Mouse (Mus musculus) T-helper 17 cell (primary cell): ENCODE results near the gene Upk3bl.
"Not testable (repeated sequence)": the region's sequence is repeated elsewhere in the genome, so short reads cannot be mapped to it uniquely, and the experiment has no call there.

Experiments
- in situ Hi-C, 2 experiments: fragments of 300-600 bp; cut with MboI, MseI; formaldehyde crosslinking; loops; 1 replicate in 1 of 2; 2 replicates in 1 of 2; pipeline ENCODE4 v1.15.1; 2025; ENCODE audit warnings: high pct_unique_total_duplicates in 2 of 2

Gene Upk3bl

DNA sequence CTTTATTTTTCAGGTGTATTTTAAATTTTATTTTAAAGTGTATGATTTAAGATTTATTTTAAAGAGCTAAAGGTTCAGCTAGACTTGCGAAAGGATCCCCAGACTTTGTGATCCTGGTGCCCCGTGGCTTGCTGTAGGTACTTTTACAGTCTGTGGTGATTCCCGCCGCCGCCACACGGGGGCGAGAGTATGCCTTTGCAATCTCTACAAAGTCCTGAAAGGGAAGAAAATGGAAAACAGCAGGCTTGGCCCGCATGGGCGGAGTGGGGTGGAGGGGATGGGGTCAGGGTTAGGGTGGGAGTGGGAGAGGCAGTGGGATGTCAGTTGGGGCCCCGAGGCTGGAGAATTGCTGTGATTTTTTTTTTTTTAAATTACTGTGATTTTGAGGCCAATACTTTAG, 8.3 kb upstream of the Upk3bl start:
- in situ Hi-C loops = no loop called here

DNA sequence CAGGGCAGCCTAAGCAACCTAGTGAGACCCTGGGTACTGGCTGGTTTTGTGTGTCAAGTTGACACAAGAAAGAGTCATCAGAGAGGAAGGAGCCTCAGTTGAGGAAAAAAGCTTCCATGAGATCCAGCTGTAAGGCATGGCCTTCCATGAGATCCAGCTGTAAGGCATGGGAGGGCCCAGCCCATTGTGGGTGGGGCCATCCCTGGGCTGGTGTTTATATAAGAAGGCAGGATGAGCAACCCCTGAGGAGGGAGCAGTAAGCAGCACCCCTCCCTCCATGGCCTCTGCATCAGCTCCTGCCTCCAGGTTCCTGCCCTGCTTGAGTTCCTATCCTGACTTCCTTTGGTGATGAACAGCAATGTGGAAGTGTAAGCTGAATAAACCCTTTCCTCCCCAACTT, 5.8 kb upstream of the Upk3bl start:
- in situ Hi-C loops = not testable (repeated sequence)

DNA sequence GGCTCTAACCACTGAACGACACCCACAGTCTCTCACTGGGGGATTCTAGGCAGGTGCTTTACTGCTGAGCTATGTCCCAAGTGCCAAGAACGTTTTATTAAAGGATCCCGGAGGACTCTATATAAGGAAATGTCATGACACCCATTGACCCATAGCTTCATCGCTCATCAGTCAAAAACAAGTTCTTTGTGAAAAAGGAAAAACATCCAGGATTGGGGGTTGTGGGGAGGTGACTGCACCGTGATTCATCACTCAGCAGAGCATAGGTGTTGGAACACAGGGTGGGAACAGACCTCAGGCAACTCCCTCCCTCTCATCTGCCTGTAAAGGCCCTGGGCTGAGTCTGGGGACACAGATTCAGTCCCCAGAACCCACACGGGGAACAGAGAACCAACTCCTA, 4.4 kb upstream of the Upk3bl start:
- in situ Hi-C loops = no loop called here

DNA sequence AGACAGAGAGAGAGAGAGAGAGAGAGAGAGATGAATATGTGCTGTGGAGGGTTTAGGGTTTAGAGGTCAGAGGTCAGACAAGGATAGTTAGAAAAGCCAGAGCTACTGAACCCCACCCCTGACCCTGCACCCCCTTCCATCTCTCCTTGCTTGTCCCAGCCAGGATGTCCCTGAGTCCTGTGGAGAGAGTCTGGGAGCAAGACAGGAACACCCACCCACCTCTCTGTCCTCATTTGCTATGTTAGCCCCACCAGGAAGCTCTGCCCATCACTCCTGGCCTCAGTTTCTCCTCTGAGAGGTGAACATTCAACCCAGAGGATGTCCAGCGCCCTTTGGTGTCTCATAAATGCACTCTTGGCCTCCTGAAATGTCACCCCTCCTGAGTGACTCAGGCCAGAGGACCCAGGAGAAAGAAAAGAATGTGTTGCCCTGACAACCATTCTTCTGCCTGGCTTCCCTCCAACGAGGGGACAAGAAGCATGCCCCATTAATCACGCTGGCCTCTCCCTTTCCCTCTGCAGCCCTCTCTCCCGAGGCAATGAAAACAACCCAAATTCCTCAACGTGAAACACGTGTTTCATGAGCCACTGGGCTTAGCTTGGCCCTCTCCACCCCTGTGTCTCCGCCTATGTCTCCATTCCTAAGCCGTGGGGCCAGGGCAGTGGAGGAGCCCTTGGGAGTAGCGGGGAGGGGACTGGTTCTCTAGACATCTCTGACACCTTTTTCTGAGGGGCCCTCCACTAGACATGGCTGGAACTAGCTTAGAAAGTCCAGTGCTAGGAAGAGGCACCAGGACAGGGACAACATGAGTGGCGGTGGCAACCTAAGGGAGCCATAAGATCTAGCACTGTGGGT, 2.8 kb upstream of the Upk3bl start:
- in situ Hi-C loops = no loop called here

DNA sequence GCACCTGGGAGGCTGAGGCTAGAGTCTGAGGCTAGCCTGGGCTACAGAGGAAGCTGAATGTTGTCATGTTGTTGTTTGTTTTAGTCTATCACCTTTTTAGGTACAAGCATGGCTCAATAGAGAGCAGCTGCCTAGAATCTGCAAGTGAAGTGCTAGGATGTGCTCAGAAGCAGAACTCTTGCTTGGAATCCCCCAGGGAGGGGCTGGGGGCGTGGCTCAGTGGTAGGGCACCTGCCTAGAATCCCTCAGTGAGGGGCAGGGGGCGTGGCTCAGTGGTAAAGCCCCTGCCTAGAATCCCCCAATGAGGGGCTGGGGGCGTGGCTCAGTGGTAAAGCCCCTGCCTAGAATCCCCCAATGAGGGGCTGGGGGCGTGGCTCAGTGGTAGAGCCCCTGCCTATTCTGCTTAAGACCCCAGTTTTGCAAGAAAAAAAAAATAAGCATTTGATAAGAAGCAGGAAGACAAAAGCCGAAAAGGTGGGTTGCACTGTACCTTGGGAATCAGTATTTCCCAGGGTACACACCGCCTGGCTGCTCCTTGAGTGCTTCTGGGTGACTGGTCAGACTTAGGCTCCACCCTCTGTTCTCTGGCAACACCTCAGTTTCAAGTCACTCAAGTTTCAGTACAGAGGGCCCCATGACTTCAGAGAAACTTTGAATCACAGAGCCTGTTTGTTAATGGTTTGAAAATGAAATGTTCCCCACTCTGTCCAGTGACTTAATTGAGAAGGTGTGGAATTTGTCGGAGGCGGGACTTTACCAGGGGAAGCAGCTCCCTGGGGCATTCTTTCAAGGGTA, 1.2 kb upstream of the Upk3bl start:
- in situ Hi-C loops = no loop called here

DNA sequence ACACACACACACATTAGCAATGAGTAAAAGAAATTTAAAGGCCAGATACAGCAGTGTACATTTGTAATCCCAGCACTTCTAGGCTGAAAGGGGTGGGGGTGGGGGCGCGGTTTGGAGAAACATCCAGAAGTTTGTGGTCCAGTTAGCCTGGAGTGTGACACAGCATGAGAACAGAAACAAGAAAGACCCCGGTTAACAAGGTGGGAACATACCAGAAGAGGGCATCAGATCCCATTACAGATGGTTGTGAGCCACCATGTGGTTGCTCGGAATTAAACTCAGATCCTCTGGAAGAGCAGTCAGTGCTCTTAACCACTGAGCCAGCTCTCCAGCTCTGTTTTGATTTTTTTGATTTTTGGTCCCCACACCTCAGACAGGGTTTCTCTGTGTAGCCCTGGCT, 1.8 kb downstream of the Upk3bl start:
- in situ Hi-C loops = no loop called here

DNA sequence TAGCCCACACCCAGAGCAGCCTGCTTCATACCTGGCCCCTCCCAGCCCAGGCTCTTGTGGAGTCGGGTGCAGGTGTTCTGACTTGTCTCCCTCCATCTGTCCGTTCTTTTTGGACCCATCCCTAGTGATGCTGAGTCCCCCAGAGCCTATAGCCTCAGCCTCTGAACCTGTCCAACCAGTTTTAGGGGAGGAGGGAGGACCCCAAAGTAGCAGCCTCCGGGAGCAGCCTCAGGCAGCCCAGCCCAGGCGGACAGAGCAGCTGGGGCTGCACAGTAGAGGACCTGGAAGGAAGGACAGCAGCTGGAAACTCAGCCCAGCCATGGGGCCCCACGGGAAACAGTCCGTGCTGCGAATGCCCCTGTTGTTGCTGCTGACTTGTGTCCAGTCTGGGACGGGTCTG, 2.8 kb downstream of the Upk3bl start:
- in situ Hi-C loops = no loop called here

DNA sequence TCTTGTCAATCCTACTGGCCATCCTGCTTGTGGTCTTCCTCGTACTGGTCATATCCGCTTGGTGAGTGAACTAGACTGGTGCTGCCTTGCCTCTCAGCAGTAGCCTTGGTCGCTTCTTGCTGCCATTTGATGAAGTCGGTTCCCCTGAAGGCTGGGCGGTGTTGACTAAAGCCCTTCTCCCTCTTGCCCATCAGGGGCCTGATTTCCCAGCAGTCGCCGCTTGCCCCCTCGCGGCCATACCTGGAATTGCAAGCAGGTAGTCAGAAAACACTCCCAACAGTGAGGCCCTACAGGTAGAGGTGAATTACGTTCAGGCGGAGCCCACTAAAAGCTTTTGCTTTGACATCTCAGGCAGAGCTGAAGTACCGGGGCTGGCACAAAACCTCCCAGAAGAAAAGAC, 7.3 kb downstream of the Upk3bl start:
- in situ Hi-C loops = loop anchor here in 1 of 2 experiments (5.0 kb wide), 1 partner anchor 84 kb away; no protein-coding TSS in a partner anchor

DNA sequence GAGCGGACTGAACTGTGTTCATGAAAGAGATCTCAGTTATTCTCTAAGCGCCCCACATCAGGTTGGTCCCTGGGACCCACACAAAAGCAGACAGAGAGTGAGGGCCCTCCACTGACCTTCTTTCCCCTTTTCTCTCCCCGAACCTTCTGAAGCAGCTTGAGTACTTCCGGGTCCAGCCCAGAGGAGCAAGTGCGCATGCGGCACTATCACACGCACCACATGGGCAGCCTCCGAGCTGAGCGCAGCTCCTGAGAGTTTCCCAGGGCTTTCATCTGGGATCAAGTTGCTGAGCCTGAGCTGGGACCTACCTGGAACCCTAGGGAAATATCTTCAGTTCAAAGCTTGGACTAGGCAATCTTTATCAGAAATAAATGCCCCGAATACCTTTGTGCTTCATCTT, 9.6 kb downstream of the Upk3bl start:
- in situ Hi-C loops = loop anchor here in 1 of 2 experiments (5.0 kb wide), 1 partner anchor 87 kb away; no protein-coding TSS in a partner anchor

DNA sequence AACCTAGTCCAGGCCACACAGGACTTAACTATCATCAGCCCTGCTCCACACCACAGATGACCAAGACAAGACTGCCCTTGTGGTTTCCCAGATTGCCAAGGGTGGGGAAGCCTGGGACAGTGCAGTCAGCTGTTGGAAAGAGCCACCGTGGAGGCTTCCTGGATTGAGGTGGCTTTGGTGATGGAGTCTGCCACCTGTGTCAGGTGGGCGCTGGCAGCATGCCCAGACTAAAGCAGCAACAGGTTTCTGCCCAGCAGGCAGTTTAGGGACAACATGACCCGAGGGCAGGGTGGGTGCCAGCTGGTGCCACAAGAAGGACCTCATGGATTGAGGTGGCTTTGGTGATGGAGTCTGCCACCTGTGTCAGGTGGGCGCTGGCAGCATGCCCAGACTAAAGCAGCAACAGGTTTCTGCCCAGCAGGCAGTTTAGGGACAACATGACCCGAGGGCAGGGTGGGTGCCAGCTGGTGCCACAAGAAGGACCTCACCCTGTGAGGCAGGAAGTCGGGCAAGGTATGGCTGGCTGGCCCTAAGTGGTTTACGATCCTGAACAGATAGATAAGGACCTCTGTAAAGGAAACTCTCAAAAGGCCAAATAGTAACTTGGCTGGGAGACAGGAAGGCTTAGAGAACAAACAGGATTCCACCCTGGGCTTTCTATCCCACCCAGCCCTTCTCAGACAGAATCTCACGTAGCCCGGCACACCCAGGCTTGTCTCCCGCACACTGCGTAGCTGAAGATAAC, 12.3 kb downstream of the Upk3bl start:
- in situ Hi-C loops = not testable (repeated sequence)

DNA sequence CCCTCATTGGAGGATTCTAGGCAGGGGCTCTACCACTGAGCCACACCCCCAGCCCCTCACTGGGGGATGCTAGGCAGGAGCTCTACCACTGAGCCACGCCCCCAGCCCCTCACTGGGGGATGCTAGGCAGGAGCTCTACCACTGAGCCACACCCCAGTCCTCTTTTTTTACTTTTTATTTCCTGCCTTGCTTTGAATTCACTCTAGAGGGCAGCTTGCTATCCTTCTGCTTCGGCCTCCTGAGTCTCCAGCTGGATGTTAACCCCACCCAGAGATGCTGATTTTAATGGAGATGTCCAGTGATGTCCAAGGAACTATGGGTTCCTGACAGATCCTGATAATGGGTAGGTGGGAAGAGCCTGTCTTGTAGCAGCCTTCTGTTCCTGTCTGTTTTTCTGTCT, 15.1 kb downstream of the Upk3bl start:
- in situ Hi-C loops = no loop called here

DNA sequence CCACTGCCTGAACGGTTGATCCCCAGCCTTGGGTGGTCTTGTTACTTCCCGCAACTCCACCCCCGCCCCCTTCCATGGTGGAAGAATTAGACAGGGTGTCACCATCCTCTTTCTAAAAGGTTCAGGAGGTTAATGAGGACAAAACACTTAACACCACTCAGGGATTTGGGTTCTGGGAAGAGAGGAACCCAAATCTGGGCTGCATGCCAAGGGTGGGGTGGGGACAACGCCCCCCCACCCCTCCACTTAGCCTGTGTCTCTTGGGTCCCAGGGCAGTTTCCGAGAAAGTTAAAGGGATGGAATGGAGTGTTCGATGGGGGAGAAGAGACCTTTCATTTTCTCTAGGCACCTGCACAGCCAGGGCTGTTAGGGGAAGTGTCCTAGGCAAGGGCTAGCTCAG, 18.8 kb downstream of the Upk3bl start:
- in situ Hi-C loops = no loop called here

DNA sequence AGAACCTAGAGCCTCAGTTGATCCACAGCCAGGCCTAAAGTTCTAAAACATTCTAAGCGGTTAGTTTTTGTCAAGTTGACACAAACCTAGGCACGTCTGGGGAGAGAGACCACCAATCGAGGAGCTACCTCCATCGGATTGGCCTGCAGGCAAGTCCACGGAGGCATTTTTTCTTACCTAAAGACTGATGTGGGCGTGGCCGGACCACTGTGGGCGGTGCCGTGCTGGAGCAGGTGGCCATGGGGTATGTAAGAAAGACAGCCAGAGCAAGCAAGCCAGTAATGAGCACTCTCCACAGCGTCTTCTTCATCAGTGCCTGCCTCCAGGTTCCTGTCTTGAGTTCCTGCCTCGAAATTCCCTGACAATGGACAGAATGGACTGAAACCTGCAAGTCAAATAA, 19.2 kb downstream of the Upk3bl start:
- in situ Hi-C loops = no loop called here

DNA sequence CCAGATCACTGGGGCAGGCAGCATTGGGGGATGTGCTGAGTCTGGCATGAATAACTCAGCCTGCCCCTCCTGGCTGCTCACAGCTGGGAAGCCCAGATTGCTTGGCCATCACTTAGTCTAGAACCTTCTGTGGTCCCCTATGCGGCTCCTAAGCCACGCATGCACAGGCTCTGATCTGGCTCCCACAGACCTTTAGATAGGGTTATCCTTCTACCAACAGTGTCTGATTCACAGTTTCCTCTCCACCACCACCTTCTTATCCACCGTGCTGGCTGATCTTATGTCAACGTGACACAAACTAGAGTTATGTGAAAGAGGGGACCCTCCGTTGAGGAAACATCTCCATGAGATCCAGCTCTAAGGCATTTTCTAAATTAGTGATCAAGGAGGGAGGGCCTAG, 20.8 kb downstream of the Upk3bl start:
- in situ Hi-C loops = no loop called here

DNA sequence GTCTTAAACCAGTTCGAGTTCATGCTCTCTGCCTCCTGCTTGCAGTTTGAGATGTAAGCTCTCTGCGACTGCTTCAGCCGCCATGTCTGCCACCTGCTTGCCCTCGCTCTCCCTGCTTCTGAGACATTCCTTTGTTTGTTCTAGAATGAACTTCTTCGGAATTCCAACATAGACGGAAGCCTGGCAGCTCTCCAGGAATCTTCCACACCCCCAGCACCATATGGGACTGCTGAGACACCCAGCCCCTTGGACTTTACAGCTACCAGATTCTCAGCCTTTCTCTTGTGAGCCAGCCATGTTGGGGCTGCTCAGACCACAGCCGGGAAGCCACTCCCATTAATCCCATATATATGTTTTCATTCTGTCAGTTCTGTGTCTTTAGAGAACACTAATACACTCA, 22.0 kb downstream of the Upk3bl start:
- in situ Hi-C loops = no loop called here

DNA sequence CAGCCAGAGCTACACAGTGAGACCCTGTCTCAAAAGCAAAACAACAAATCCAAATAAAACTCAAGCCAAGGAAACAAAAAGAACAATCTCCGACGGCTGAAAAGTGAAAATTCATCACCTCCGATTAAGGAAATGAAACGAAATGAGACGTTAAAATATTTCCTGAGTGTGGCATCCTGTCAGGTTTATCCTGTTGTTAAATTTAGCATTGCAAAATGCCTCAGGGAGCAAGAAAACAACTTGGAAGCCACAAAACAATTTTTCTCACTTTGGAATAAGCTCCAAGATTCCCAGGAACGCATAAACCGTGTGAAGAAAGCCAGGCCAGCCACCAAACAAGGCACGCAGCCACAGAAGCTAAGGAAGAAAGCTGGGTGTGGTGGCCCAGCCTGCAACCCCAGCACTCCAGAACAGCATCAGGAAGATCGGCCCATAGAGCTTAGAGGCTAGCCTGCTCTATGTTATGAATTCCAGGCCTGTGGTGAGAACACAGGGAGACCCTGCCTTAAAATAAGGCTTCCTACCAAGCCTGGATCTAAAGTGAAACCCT, 22.8 kb downstream of the Upk3bl start:
- in situ Hi-C loops = no loop called here

DNA sequence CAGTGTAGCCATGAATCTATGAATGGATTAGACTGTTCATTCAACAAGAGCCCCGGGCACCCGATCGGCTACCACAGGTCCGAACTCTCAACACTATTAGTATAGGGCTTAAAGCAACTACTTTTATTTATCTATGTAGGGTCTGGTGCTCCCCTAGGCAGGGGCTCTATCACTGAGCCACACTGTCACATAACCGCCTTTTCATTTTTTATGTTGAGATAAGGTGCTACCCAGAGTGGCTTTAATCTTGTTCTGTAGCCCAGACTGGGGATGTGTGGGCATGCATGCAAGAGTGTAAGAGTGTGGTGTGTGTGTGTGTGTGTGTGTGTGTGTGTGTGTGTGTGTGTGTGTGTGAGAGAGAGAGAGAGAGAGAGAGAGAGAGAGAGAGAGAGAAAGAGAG, 23.8 kb downstream of the Upk3bl start:
- in situ Hi-C loops = no loop called here

DNA sequence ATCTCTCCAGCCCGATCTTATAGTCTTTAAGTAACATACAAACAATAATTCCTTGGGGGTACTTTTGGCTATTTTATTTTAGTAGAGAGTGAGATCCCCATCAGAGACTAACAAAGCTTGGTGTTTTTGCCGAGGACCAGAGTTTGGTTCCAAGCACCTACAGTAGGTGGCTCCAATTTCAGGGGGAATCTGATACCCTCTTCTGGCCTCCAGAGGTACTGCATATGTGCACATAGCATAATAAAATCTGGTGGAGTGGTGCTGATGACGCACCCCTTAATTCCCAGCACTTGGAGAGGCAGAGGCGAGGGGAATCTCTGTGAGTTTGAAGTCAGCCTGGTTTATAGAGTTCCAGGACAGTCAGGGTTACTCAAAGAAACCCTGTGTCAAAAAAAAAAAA, 28.1 kb downstream of the Upk3bl start:
- in situ Hi-C loops = no loop called here

DNA sequence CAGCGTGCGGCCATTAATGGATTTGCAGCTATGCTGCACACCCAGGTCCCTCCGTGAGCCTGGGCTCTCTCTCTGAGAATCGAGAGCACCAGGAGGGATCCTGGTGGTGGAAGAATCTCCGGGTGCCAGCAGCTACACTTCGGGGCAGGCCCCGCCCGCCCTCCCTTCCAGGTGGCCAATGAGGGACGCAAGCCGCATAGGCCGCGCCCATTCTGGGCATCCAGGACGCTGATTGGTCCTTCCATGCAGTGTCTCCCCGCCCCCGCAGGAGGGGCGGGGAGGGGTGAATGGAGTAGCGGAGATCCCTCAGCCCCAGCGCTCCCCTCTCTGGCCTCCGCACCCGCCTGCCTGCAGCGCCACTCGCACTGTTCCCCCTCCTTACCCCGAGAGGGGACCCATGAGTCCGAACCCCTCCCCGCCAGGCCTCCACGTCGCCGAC, 29.4 kb downstream of the Upk3bl start, which contains the start of gene Rasa4:
Gene Rasa4 (plus strand): TSS at position 248 of the 439 bp plus-strand sequence.
- in situ Hi-C loops = no loop called here

DNA sequence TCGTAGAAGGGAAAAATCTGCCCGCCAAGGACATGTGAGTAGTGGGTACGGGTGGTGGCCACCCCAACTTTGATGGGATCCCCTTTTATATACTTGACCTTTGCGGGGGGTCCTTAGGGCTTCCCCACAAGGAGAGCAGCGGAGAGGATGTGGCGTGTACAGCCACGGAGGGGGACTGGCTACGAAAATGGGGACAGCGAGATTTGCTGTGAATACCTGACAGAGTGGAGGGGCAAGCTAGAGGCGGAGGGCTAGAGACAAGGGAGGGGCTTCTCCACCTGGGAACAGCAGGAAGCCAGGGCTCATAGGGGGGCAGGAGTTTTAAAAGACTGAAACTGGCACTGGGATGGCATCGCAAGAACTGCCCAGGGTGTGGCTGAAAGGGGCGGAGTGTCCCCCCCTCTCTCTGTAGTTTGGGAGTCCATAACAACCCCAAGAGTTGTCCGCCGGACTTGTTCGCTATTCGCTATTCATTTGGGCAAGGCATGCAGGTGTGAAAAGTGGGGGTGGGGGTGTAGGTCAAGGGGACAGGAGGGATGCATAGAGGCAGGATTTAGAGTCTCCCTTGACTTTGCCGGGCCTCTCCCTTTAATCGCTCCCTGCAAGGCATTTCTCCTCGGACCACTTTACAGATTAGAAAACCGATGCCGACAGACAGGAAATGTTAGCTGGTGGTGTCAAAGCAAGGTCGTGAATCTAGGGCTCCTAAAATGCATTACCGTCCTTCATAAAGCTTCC, 30.0 kb downstream of the Upk3bl start:
- in situ Hi-C loops = no loop called here
